Mouse (Mus musculus) adrenal gland, postnatal 14 days (tissue): ENCODE measurements at regions not wholly inside any gene's neighbourhood (a gene's known extent, or its start where the extent isn't known, plus 50 kb on each side); places are given as distances from the start of the nearest gene placed in this dataset.

Source experiments
- DNase-seq: peaks from one replicate; pipeline ENCODE4 v3.0.0; 2021; ENCODE audit warnings: mixed read lengths

- no peak for DNase-seq
These were observed 52.8 kb upstream of the Cxcl5 start for GRCm38 (mm10) chr5:90706350-90706749.

- DNase-seq = peak; percentile 6
These were observed 55.5 kb upstream of the Cxcl5 start for GRCm38 (mm10) chr5:90703653-90704052.

GRCm38 (mm10) chr5:90700178-90700577, 59.0 kb upstream of the Cxcl5 start:
- DNase-seq = no peak

- DNase-seq = no peak
These were observed 55.6 kb upstream of the Rassf6 start for GRCm38 (mm10) chr5:90696064-90696463.

GRCm38 (mm10) chr5:90694431-90694830, 54.0 kb upstream of the Rassf6 start:
- DNase-seq = no peak

- DNase-seq = no peak
These were observed 50.3 kb upstream of the Rassf6 start for GRCm38 (mm10) chr5:90690746-90691145.
